Mouse (Mus musculus) gastrocnemius, postnatal 36 days (tissue): ENCODE results near the gene Ripply2. TPM values are rescaled to one million over a fixed set of nuclear protein-coding genes. Genes with fewer than 3 reads are reported as not detected.

Experiments used
- DNase-seq, 2 experiments: peaks; one replicate each; pipeline ENCODE4 v3.0.0; 2022
- intact Hi-C: fragments of 180-260 bp; cut with DNase I; formaldehyde crosslinking; loops from one replicate; pipeline ENCODE4 v1.15.1; 2025
- total RNA-seq, 2 experiments: library from RNA; stranded (reverse); gene quantifications; 2 replicates each; pipeline ENCODE4 v1.2.3; 2021

The Ripply2 gene
- total RNA-seq, 2 experiments from 2014 or later, result not detected

- intact Hi-C loops, result no loop called here
- DNase-seq, result peak; percentile 94 to 96
Observed at GRCm38 (mm10) chr9:87021778-87022523, 6.6 kb downstream of the Ripply2 start, which contains the start of gene Cyb5r4. Cyb5r4 (plus strand) TSS chr9:87022014.

DNA sequence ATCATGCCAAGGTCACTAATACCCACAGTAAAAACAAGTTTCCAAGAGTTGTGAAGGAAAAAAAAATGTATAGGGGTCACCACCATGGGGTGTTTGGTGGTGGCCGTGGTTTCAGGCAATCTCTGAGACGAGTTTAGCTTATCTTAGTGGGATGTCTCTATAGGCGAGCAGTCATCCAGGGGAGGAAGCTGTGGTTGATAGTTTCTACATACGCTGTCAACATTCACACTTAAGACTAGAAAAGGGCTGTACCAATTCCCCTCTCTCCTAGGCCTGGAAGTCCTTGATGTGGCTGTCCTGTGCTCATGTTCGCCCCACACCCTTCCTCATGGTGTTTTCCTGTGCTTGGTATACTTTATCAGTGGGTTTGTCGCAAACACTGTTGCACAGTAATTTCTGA lies 10.4 kb downstream of the Ripply2 start:
- intact Hi-C loops, result no loop called here
- no peak for DNase-seq

DNA sequence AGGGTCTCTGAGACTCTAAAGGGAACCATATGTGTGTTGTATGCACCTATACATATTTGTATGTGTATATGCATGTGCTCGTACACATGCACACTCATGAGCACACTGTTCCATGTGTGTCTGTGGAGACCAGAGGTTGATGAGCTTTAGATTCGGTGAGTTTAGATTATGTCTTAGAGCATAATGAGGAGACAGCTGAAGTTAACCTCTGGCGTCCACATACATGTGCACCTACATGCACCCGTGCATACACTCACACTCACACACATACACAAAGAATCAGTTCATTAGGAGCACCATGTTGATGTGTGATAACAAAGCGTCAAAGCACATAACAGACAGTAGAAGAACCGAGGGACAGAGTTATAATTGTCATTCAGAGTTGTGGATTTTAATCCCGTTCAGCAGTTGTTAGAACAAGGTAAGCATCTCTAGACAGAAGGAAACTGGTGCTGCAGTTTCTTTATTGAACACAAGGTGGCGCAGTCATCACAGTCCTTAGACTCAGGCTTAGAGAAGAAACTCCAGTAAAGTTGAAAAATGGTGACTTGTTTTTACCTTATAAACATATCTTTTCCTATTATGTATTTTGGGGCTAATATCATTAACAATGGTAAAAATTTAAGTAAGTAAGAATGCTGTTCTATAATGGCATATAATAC lies 12.2 kb downstream of the Ripply2 start:
- intact Hi-C loops, result no loop called here

DNA sequence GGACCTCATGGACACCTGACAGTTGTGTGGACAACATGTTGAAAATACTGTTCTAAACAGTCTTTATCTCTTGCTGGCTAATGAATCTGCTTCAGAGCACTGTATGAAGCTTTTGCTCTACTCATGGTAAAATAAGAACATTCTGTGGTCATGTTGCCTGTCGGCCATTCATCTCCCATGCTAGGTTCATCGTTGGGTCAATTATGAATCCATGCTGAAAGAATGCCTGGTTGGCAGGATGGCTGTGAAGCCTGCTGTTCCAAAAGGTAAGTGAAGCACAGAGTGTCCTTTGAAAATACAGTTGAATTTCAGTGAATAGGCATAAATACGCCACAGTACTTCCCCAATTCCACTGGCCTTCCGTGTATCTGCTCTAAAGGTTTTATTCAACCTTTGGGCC lies 16.9 kb downstream of the Ripply2 start:
- no peak for DNase-seq

More for the DNA sequence above, 12.2 kb downstream of the Ripply2 start:
- peak in 1 of 2 experiments; percentile 36 for DNase-seq

GRCm38 (mm10) chr9:87034831-87035580 lies 19.7 kb downstream of the Ripply2 start:
- intact Hi-C loops, result no loop called here
- DNase-seq, result no peak

More for the DNA sequence above, 16.9 kb downstream of the Ripply2 start:
- intact Hi-C loops, result no loop called here

GRCm38 (mm10) chr9:87049425-87049824 lies 34.1 kb downstream of the Ripply2 start:
- no peak for DNase-seq
- intact Hi-C loops, result loop anchor here (10.0 kb wide), 1 partner anchor 175 kb away; no protein-coding TSS in a partner anchor

DNA sequence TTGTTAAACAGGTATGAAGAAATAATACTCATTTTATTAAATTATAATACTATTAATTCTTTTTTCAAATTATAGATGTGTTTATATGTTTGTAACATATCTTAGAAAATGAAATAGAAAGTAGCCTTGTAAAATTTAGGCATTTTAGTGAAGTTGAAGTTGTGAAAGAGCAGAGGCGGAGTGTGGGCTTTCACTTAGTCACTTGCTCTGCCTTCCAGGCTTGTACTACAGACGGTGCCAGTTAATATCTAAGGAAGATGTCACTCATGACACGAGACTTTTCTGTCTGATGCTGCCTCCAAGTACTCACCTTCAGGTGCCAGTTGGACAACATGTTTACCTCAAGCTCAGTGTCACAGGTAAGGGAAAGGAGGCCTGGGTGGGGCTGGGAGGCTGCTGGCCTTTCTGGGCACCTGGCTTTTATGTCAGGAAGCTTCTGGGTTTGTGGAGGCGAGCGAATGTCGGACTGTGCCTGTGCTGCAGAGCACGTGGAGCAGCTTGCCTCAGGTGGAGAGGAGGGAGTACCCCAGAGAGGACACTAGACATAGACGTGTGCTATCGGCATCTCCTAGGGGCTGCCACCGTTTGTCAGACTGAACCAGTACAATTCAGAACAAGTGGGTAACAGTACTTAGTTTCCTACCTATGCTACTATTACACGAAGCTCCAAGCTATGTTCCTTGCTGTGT lies 40.4 kb downstream of the Ripply2 start:
- intact Hi-C loops, result no loop called here
- DNase-seq, result no peak

GRCm38 (mm10) chr9:87062337-87062736 lies 47.0 kb downstream of the Ripply2 start:
- intact Hi-C loops, result no loop called here
- DNase-seq, result no peak

DNA sequence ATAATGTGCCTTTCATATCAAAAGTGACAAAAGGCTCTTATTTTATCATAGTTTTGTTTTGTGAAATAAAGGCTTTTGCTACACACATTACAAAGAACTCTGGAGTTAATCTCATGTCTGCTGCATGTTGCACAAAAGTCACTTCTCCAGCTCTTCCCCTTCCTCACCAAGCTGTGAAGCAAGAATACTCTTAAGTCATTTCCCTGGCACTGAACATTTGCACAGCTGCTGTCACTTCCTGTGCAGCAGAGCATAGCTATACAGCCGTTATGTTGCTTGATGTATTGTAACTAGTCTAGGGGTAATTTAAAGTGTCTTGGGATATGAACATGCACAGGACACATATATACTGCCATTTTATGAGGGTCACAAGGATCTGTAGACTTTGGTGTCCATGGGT lies 52.8 kb downstream of the Ripply2 start:
- DNase-seq, result no peak
- intact Hi-C loops, result no loop called here

Other genes with a start within 250 kb of the Ripply2 start
- under 1 TPM; 0.13 to 0.42 TPM for gene Snap91, start 134.9 kb upstream of the Ripply2 start, total RNA-seq
- 10 to 100 TPM; 29.2 to 30.5 TPM for gene Cyb5r4, start 6.5 kb downstream of the Ripply2 start, total RNA-seq
- gene Mrap2, start 128.8 kb downstream of the Ripply2 start, total RNA-seq, result under 1 TPM in 1 of 2 experiments, not detected in 1; 0.20 TPM
- 1 to 10 TPM; 1.5 to 2.4 TPM for gene Cep162, start 240.0 kb downstream of the Ripply2 start, total RNA-seq